Mouse (Mus musculus) kidney, adult 2 months (tissue): Measurements from ENCODE around the gene Cbfa2t3.

Experiments used
- CTCF ChIP-seq: fragments of 200-500 bp; conservative IDR thresholded peaks from 2 replicates; pipeline ENCODE4 v1.5.1; 2011; ENCODE audit warnings: low read depth, mild to moderate bottlenecking, control low read depth, low read length, moderate library complexity, mixed read lengths; ENCODE audit not compliant: insufficient read depth, insufficient read length
- POLR2A ChIP-seq: fragments of 200-500 bp; IDR thresholded peaks from one replicate; pipeline ENCODE4 v1.6.1; 2011; ENCODE audit warnings: low read depth, low read length, control low read depth

DNA sequence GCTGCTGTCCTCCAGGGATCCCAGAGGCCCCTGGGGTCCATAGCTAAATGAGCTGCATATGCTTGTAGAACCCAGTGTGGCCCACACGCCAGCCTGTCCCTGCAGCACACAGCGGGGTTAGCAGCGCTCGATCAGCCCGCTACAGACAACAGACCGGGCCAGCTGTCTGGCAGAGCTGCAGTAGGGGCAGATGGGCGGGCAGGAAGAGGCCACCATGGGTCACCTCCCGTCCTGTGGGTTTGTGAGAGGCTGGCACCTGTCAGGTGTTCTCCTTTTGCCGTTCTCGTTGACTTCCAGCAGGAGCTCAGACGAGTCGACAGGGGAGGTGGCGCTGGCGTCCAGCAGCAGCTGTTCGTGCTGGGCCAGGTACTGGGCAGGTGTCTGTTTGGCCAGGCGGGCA, 60.3 kb downstream of the Cbfa2t3 start:
- TF ChIP-seq POLR2A (no peak), CTCF (no peak)
